Mouse (Mus musculus) CH12.LX (cell line): ENCODE results near the gene Bpifa2. TPM values are rescaled to one million over a fixed set of nuclear protein-coding genes. Genes with fewer than 3 reads are reported as not detected.

Source experiments
- DNase-seq: peaks from one replicate; pipeline ENCODE4 v3.0.0-alpha.2; 2013; ENCODE audit errors: extremely low read depth
- H3K27ac ChIP-seq: 2 replicates; pipeline ENCODE4 v1.5.1; 2012; ENCODE audit warnings: low read depth, mild to moderate bottlenecking, control low read depth, moderate library complexity; ENCODE audit not compliant: insufficient read depth
- H3K27me3 ChIP-seq: replicated peaks from 2 replicates; pipeline ENCODE3; 2012; ENCODE audit warnings: inconsistent platforms
- H3K36me3 ChIP-seq, 2 experiments: replicated peaks in 1 of 2; 2 replicates each; pipeline versions ENCODE3 to v1.6.1; 2012; ENCODE audit warnings: inconsistent platforms in 1 of 2, low read length in 1 of 2, mild to moderate bottlenecking in 1 of 2, mixed read lengths in 1 of 2, moderate library complexity in 1 of 2; ENCODE audit not compliant: control insufficient read depth in 1 of 2, insufficient read depth in 1 of 2
- H3K4me1 ChIP-seq, 2 experiments: 2 replicates each; pipeline ENCODE4 v1.6.1; 2012; ENCODE audit warnings: inconsistent platforms in 1 of 2, moderate library complexity in 1 of 2; ENCODE audit not compliant: insufficient read depth in 2 of 2, control insufficient read depth in 1 of 2
- H3K4me2 ChIP-seq: 2 replicates; pipeline ENCODE4 v1.6.1; 2012; ENCODE audit warnings: low read depth, mild to moderate bottlenecking, control low read depth; ENCODE audit not compliant: poor library complexity, insufficient read depth, severe bottlenecking
- H3K4me3 ChIP-seq, 3 experiments: fragments of 150-350 bp in 1 of 3; sonication (generic) in 1 of 3; replicated peaks in 1 of 3; 2 replicates each; pipeline versions ENCODE3 to v1.5.1; 2011 to 2012; ENCODE audit warnings: low read depth in 2 of 3, low read length in 2 of 3, mild to moderate bottlenecking in 2 of 3, moderate library complexity in 2 of 3, control low read depth in 1 of 3, improper control_type of control experiment in 1 of 3, inconsistent platforms in 1 of 3, mixed read lengths in 1 of 3; ENCODE audit not compliant: poor library complexity in 1 of 3
- H3K79me2 ChIP-seq: replicated peaks from 2 replicates; pipeline ENCODE4 v1.6.1; 2012; ENCODE audit warnings: mild to moderate bottlenecking, moderate library complexity; ENCODE audit not compliant: control insufficient read depth, poor library complexity, insufficient read depth, severe bottlenecking; ENCODE audit errors: extremely low read depth
- H3K9ac ChIP-seq: 2 replicates; pipeline ENCODE4 v1.6.1; 2012; ENCODE audit warnings: low read depth, mild to moderate bottlenecking, control low read depth, moderate library complexity; ENCODE audit not compliant: insufficient read depth
- H3K9me3 ChIP-seq: replicated peaks from 2 replicates; pipeline ENCODE3; 2012; ENCODE audit warnings: low read length, inconsistent platforms, mixed read lengths
- BHLHE40 ChIP-seq: IDR thresholded peaks from 2 replicates; pipeline ENCODE4 v1.6.1; 2011; ENCODE audit warnings: mild to moderate bottlenecking, low read depth, low read length, improper control_type of control experiment
- CHD1 ChIP-seq: IDR thresholded peaks from 2 replicates; pipeline ENCODE4 v1.6.1; 2012; ENCODE audit warnings: low read depth, low read length, improper control_type of control experiment, inconsistent platforms
- CHD2 ChIP-seq: IDR thresholded peaks from 2 replicates; pipeline ENCODE4 v1.6.1; 2011; ENCODE audit warnings: low read length, improper control_type of control experiment
- CTCF ChIP-seq, 2 experiments: IDR thresholded peaks in 1 of 2; conservative IDR thresholded peaks in 1 of 2; 2 replicates each; pipeline ENCODE4 v1.5.1; 2011 to 2012; ENCODE audit warnings: low read depth in 2 of 2, low read length in 2 of 2, improper control_type of control experiment in 1 of 2, inconsistent platforms in 1 of 2, mild to moderate bottlenecking in 1 of 2, moderate library complexity in 1 of 2
- E2F4 ChIP-seq: IDR thresholded peaks from 2 replicates; pipeline ENCODE4 v1.6.1; 2011; ENCODE audit warnings: low read depth, low read length, improper control_type of control experiment; ENCODE audit not compliant: insufficient replicate concordance
- ELF1 ChIP-seq: IDR thresholded peaks from 2 replicates; pipeline ENCODE4 v1.6.1; 2014; ENCODE audit warnings: low read depth, mild to moderate bottlenecking, inconsistent platforms, low read length, improper control_type of control experiment
- ETS1 ChIP-seq: conservative IDR thresholded peaks from 2 replicates; pipeline ENCODE4 v1.6.1; 2012; ENCODE audit warnings: low read depth, mild to moderate bottlenecking, inconsistent platforms, low read length, improper control_type of control experiment, moderate library complexity
- GABPA ChIP-seq: IDR thresholded peaks from 2 replicates; pipeline ENCODE4 v1.6.1; 2012; ENCODE audit warnings: low read depth, low read length, improper control_type of control experiment, inconsistent platforms; ENCODE audit not compliant: insufficient replicate concordance
- IRF4 ChIP-seq: IDR thresholded peaks from 2 replicates; pipeline ENCODE4 v1.6.1; 2014; ENCODE audit warnings: low read depth, mild to moderate bottlenecking, inconsistent platforms, low read length, improper control_type of control experiment
- JUN ChIP-seq: IDR thresholded peaks from 2 replicates; pipeline ENCODE4 v1.6.1; 2011; ENCODE audit warnings: low read depth, mild to moderate bottlenecking, low read length, improper control_type of control experiment, moderate library complexity; ENCODE audit not compliant: insufficient read depth
- JUND ChIP-seq: conservative IDR thresholded peaks from 2 replicates; pipeline ENCODE4 v1.6.1; 2011; ENCODE audit warnings: low read depth, low read length, improper control_type of control experiment
- KAT2A ChIP-seq: IDR thresholded peaks from 2 replicates; pipeline ENCODE4 v1.6.1; 2012; ENCODE audit warnings: low read length, improper control_type of control experiment, inconsistent platforms; ENCODE audit not compliant: insufficient replicate concordance
- MAX ChIP-seq: IDR thresholded peaks from 2 replicates; pipeline ENCODE4 v1.6.1; 2011; ENCODE audit warnings: low read length, improper control_type of control experiment
- MAZ ChIP-seq: IDR thresholded peaks from 2 replicates; pipeline ENCODE4 v1.6.1; 2012; ENCODE audit warnings: low read depth, mild to moderate bottlenecking, inconsistent platforms, low read length, improper control_type of control experiment, moderate library complexity
- MXI1 ChIP-seq: IDR thresholded peaks from 2 replicates; pipeline ENCODE4 v1.6.1; 2011; ENCODE audit warnings: mild to moderate bottlenecking, low read depth, low read length, improper control_type of control experiment
- NELFE ChIP-seq: IDR thresholded peaks from 2 replicates; pipeline ENCODE4 v1.6.1; 2011; ENCODE audit warnings: low read depth, low read length, improper control_type of control experiment
- NRF1 ChIP-seq: IDR thresholded peaks from 2 replicates; pipeline ENCODE4 v1.6.1; 2014; ENCODE audit warnings: low read depth, mild to moderate bottlenecking, inconsistent platforms, low read length, improper control_type of control experiment, moderate library complexity
- PAX5 ChIP-seq: IDR thresholded peaks from 2 replicates; pipeline ENCODE4 v1.6.1; 2012; ENCODE audit warnings: low read length, inconsistent platforms, mixed read lengths
- POLR2AphosphoS2 ChIP-seq: IDR thresholded peaks from 2 replicates; pipeline ENCODE4 v1.6.1; 2011; ENCODE audit warnings: low read depth, low read length, improper control_type of control experiment
- RAD21 ChIP-seq: IDR thresholded peaks from 2 replicates; pipeline ENCODE4 v1.6.1; 2011; ENCODE audit warnings: low read depth, mild to moderate bottlenecking, low read length, improper control_type of control experiment, moderate library complexity
- RCOR1 ChIP-seq: conservative IDR thresholded peaks from 2 replicates; pipeline ENCODE4 v1.6.1; 2012; ENCODE audit warnings: low read depth, mild to moderate bottlenecking, inconsistent platforms, low read length, improper control_type of control experiment
- SIN3A ChIP-seq: IDR thresholded peaks from 2 replicates; pipeline ENCODE4 v1.6.1; 2012; ENCODE audit warnings: low read length, improper control_type of control experiment, inconsistent platforms
- SMC3 ChIP-seq: IDR thresholded peaks from 2 replicates; pipeline ENCODE4 v1.6.1; 2011; ENCODE audit warnings: low read depth, low read length, improper control_type of control experiment
- TBP ChIP-seq: conservative IDR thresholded peaks from 2 replicates; pipeline ENCODE4 v1.6.1; 2011; ENCODE audit warnings: low read depth, low read length, improper control_type of control experiment
- TCF12 ChIP-seq: IDR thresholded peaks from 2 replicates; pipeline ENCODE4 v1.6.1; 2014; ENCODE audit warnings: low read depth, mild to moderate bottlenecking, inconsistent platforms, low read length, improper control_type of control experiment
- UBTF ChIP-seq: IDR thresholded peaks from 2 replicates; pipeline ENCODE4 v1.6.1; 2012; ENCODE audit warnings: low read depth, mild to moderate bottlenecking, inconsistent platforms, low read length, improper control_type of control experiment, moderate library complexity
- USF1 ChIP-seq: IDR thresholded peaks from 2 replicates; pipeline ENCODE4 v1.6.1; 2014; ENCODE audit warnings: low read depth, mild to moderate bottlenecking, inconsistent platforms, low read length, improper control_type of control experiment
- USF2 ChIP-seq: conservative IDR thresholded peaks from 2 replicates; pipeline ENCODE4 v1.6.1; 2011; ENCODE audit warnings: low read depth, low read length, improper control_type of control experiment
- ZNF384 ChIP-seq: IDR thresholded peaks from 2 replicates; pipeline ENCODE4 v1.6.1; 2012; ENCODE audit warnings: low read depth, low read length, improper control_type of control experiment, inconsistent platforms
- dilution Hi-C: fragments of 300-500 bp; cut with MboI; formaldehyde crosslinking; loops from 2 replicates; pipeline ENCODE4 v1.14.3; 2020; ENCODE audit warnings: low sequenced_read_pairs; ENCODE audit not compliant: extremely low pct_unique_long_range_greater_than_20kb, extremely low pct_ligation_motif_present
- in situ Hi-C: fragments of 300-500 bp; cut with MboI; formaldehyde crosslinking; loops from 3 replicates; pipeline ENCODE4 v1.14.3; 2019; ENCODE audit warnings: low sequenced_read_pairs, low pct_ligation_motif_present, low pct_unique_long_range_greater_than_20kb, mixed read lengths
- polyA plus RNA-seq: library from polyadenylated mRNA; unstranded; fragments of >175 nt; gene quantifications from 2 replicates; pipeline ENCODE4 v1.2.1, GENCODE M21; 2012; ENCODE audit warnings: low read depth; ENCODE audit not compliant: insufficient read length
- total RNA-seq, 2 experiments: library from RNA; depleted of rRNA; stranded (reverse); fragments of 300-350 nt in 1 of 2; fragments of >200 nt in 1 of 2; gene quantifications; 2 replicates each; pipeline ENCODE4 v1.2.3; 2012 to 2014

The Bpifa2 gene
- total and polyA plus RNA-seq, 3 experiments = not detected

DNA sequence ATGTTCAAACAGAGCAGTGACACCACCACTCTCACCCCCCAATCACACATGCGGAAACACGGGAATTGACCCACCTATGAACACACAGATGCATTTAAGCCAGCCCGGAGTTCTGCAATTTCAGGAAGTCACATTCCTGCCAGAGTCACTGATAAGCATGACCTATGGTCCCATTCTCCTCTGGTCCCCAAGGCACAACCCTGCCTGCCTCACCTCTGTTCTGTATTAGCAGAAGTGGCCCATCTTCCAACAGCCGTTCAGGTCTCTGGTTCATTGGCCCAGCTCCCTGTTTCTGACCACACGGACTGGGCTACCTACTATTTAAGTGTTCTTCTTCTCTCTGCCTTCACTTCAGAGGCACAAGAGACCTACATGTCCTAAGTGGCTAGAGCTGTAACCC lies 33.5 kb upstream of the Bpifa2 start, which contains the start of gene Bpifa6:
Gene Bpifa6, plus strand, starts transcription at position 364 of the 400 bp plus-strand sequence.
- Histone ChIP-seq H3K36me3 (no peaks in the 10 kb centered on the region), H3K9me3 (no peaks in the 10 kb centered on the region), H3K4me1 (no peaks in the 10 kb centered on the region), H3K4me2 (no peak within 1 kb of the TSS), H3K27me3 (peaks cover 88% of the 10 kb centered on the region), H3K4me3 (no peak within 1 kb of the TSS), H3K79me2 (no peaks in the 10 kb centered on the region), H3K9ac (no peak within 1 kb of the TSS), H3K27ac (no peak within 1 kb of the TSS)
- no peak for TF ChIP-seq JUN
- TF ChIP-seq RAD21 = no peak
- TF ChIP-seq CTCF (conservative IDR thresholded peaks at IDR 0.05 in 1 of 2, IDR thresholded peaks at IDR 0.05 in 1 of 2; ENCODE audit: low read depth in 2 of 2, low read length in 2 of 2) = no peak
- TF ChIP-seq JUND = no peak
- TF ChIP-seq GABPA = no peak
- TF ChIP-seq SMC3 = no peak
- no peak for TF ChIP-seq MAX
- TF ChIP-seq SIN3A = no peak
- TF ChIP-seq IRF4 = no peak
- TF ChIP-seq CHD2 = no peak
- no peak for TF ChIP-seq ZNF384
- no peak for TF ChIP-seq ETS1
- TF ChIP-seq BHLHE40 = no peak
- TF ChIP-seq USF2 = no peak
- TF ChIP-seq USF1 = no peak
- TF ChIP-seq NRF1 = no peak
- TF ChIP-seq POLR2AphosphoS2 = no peak
- DNase-seq = no peak
- dilution Hi-C loops (no loop called here), in situ Hi-C loops (no loop called here)

DNA sequence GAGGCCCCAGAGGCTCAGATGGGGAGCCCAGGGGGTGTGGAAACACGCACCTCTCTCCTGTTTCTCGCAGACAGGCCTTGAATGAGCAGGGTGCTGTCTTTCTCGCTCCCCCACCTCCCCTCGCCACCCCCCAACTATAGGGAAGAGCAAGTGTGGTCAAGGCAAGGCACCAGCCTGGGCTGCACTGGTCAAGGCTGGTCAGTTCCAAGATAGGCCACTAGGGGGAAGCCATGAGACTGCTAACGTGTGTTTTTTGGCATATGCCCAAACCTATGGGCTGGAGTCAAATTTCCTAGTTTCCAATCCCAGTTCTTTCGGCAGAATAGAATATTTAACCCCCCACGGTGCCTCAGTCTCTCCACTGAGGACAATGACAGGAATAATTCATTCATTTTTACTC lies 12.3 kb upstream of the Bpifa2 start:
- DNase-seq = peak; percentile 43
- TF ChIP-seq SMC3 (peak; percentile 70), TBP (no peak), MAX (no peak), SIN3A (no peak), IRF4 (no peak), ELF1 (no peak), KAT2A (no peak), E2F4 (no peak), MAZ (no peak), JUND (no peak), RCOR1 (no peak), USF1 (no peak), RAD21 (peak; percentile 53), CTCF (conservative IDR thresholded peaks at IDR 0.05 in 1 of 2, IDR thresholded peaks at IDR 0.05 in 1 of 2; ENCODE audit: low read depth in 2 of 2, low read length in 2 of 2) (peak; percentile 80 to 90), NELFE (no peak), CHD1 (no peak), UBTF (no peak), BHLHE40 (no peak), PAX5 (no peak), MXI1 (no peak), TCF12 (no peak)
- Histone ChIP-seq H3K27ac (no peak overlapping the region), H3K9ac (no peak overlapping the region), H3K79me2 (no peaks in the 10 kb centered on the region), H3K4me2 (no peak overlapping the region), H3K9me3 (no peaks in the 10 kb centered on the region), H3K4me3 (no peak overlapping the region), H3K36me3 (no peaks in the 10 kb centered on the region), H3K4me1 (no peaks in the 10 kb centered on the region), H3K27me3 (peaks cover 93% of the 10 kb centered on the region)
- in situ Hi-C loops = no loop called here
- dilution Hi-C loops = no loop called here
